21 mouse cellular contexts compared by ENCODE assay signal in genomic region chr8:103395316-103395715, GRCm38 (mm10).
DNase-seq lines count a peak whose midpoint lies in the region; ATAC-seq lines count a peak whose summit lies in the region.
"Had no signal": no experiment of that assay in that cellular context is flagged by ENCODE, and none has a peak within 500 bp of the region (broad histone marks: within the 10 kb centered on the region; RNA-seq: fewer than 3 reads in every experiment).

No protein-coding gene starts in this region.

- H3K4me2 ChIP-seq in forebrain, embryonic 13.5 days = no peak overlapping the region
- H3K4me2 ChIP-seq in forebrain, embryonic 16.5 days (ENCODE audit: low read length) = no peak overlapping the region
- no peak overlapping the region for H3K4me2 ChIP-seq in midbrain, embryonic 12.5 days (replicated peaks)
- H3K4me2 ChIP-seq in midbrain, embryonic 14.5 days (ENCODE audit: low read length) = no peak overlapping the region
- H3K4me2 ChIP-seq: embryonic facial prominence, embryonic 15.5 days; hindbrain, embryonic 13.5 days had no signal

- no peaks in the 10 kb centered on the region for H3K36me3 ChIP-seq in forebrain, embryonic 13.5 days (ENCODE audit: poor library complexity, severe bottlenecking)
- H3K36me3 ChIP-seq in forebrain, embryonic 16.5 days (ENCODE audit: control insufficient read depth, insufficient read depth) = no peaks in the 10 kb centered on the region
- H3K36me3 ChIP-seq in midbrain, embryonic 12.5 days = no peaks in the 10 kb centered on the region
- H3K36me3 ChIP-seq in midbrain, embryonic 14.5 days (ENCODE audit: control insufficient read depth, insufficient read depth, low read length) = no peaks in the 10 kb centered on the region
- H3K36me3 ChIP-seq: embryonic facial prominence, embryonic 15.5 days; heart, embryonic 10.5 days; hindbrain, embryonic 13.5 days had no signal

- no peaks in the 10 kb centered on the region for H3K27me3 ChIP-seq in forebrain, embryonic 13.5 days
- no peaks in the 10 kb centered on the region for H3K27me3 ChIP-seq in forebrain, embryonic 16.5 days (replicated peaks; ENCODE audit: control insufficient read depth, insufficient read depth, low read length)
- 0 out of 2 replicates have a peak, but pooled peaks cover 5% of the 10 kb centered on the region for H3K27me3 ChIP-seq in midbrain, embryonic 12.5 days
- H3K27me3 ChIP-seq in midbrain, embryonic 14.5 days (ENCODE audit: control insufficient read depth, insufficient read depth, low read length) = no peaks in the 10 kb centered on the region
- H3K27me3 ChIP-seq: embryonic facial prominence, embryonic 15.5 days; hindbrain, embryonic 13.5 days had no signal

- DNase-seq in midbrain, embryonic 14.5 days = no peak
- DNase-seq in embryo, embryonic 10.5 days (ENCODE audit: low spot score) = peak; percentile 41
- peak; percentile 32 for DNase-seq in retina, embryonic 14.5 days (ENCODE audit: low spot score)
- no peak for DNase-seq in heart, postnatal 14 days
- DNase-seq: adrenal gland, adult 2 months; adrenal gland, postnatal 25 days; cerebellum, adult 11 months; cerebellum, adult 8-10 months; cerebellum, postnatal 14 days; gastrocnemius, adult 2 months; gastrocnemius, postnatal 25 days; heart, postnatal 10 days; kidney, adult 11 months had no signal

- H3K4me3 ChIP-seq in forebrain, embryonic 13.5 days = no peak overlapping the region
- no peak overlapping the region for H3K4me3 ChIP-seq in forebrain, embryonic 16.5 days (replicated peaks; ENCODE audit: low read length)
- H3K4me3 ChIP-seq in midbrain, embryonic 12.5 days = no peak overlapping the region
- no peak overlapping the region for H3K4me3 ChIP-seq in midbrain, embryonic 14.5 days (replicated peaks; ENCODE audit: low read depth, low read length)
- H3K4me3 ChIP-seq: embryonic facial prominence, embryonic 15.5 days; erythroblast, embryonic 14.5 days; gastrocnemius, adult 2 months; heart, embryonic 10.5 days; hindbrain, embryonic 13.5 days had no signal

- H3K9ac ChIP-seq in forebrain, embryonic 13.5 days = no peak overlapping the region
- H3K9ac ChIP-seq in forebrain, embryonic 16.5 days (replicated peaks; ENCODE audit: low read depth, low read length) = no peak overlapping the region
- no peak overlapping the region for H3K9ac ChIP-seq in midbrain, embryonic 12.5 days (replicated peaks)
- no peak overlapping the region for H3K9ac ChIP-seq in midbrain, embryonic 14.5 days (replicated peaks; ENCODE audit: low read length)
- H3K9ac ChIP-seq: embryonic facial prominence, embryonic 15.5 days; hindbrain, embryonic 13.5 days had no signal

- intact Hi-C loops in heart, postnatal 14 days (cut with DNase I) = no loop called here

- no peaks in the 10 kb centered on the region for H3K9me3 ChIP-seq in forebrain, embryonic 13.5 days (replicated peaks)
- no peaks in the 10 kb centered on the region for H3K9me3 ChIP-seq in forebrain, embryonic 16.5 days (ENCODE audit: control insufficient read depth, low read length)
- no peaks in the 10 kb centered on the region for H3K9me3 ChIP-seq in midbrain, embryonic 12.5 days
- no peaks in the 10 kb centered on the region for H3K9me3 ChIP-seq in midbrain, embryonic 14.5 days (ENCODE audit: control insufficient read depth, low read length)
- H3K9me3 ChIP-seq: embryonic facial prominence, embryonic 15.5 days; heart, embryonic 10.5 days; hindbrain, embryonic 13.5 days had no signal

- 2% methylated on average over 4 of the region's 4 CpGs for WGBS in forebrain, embryonic 13.5 days
- WGBS in forebrain, embryonic 16.5 days = 3% methylated on average over 4 of the region's 4 CpGs
- WGBS in midbrain, embryonic 12.5 days = 10% methylated on average over 4 of the region's 4 CpGs
- 7% methylated on average over 4 of the region's 4 CpGs for WGBS in midbrain, embryonic 14.5 days

- H3K27ac ChIP-seq in forebrain, embryonic 13.5 days = no peak overlapping the region
- no peak overlapping the region for H3K27ac ChIP-seq in forebrain, embryonic 16.5 days (ENCODE audit: low read length)
- no peak overlapping the region for H3K27ac ChIP-seq in midbrain, embryonic 12.5 days (replicated peaks)
- no peak overlapping the region for H3K27ac ChIP-seq in midbrain, embryonic 14.5 days (replicated peaks; ENCODE audit: low read depth, low read length)
- H3K27ac ChIP-seq: embryonic facial prominence, embryonic 15.5 days; gastrocnemius, adult 2 months; heart, embryonic 10.5 days; hindbrain, embryonic 13.5 days; hindbrain, postnatal 0 days had no signal

- peaks cover 15% of the 10 kb centered on the region for H3K4me1 ChIP-seq in forebrain, embryonic 13.5 days
- peaks cover 3% of the 10 kb centered on the region; the same call in 1 of the 2 replicates for H3K4me1 ChIP-seq in forebrain, embryonic 16.5 days (replicated peaks; ENCODE audit: control insufficient read depth, insufficient read depth, low read length)
- peaks cover 5% of the 10 kb centered on the region for H3K4me1 ChIP-seq in midbrain, embryonic 12.5 days
- no peaks in the 10 kb centered on the region; the same call in 1 of the 2 replicates for H3K4me1 ChIP-seq in midbrain, embryonic 14.5 days (ENCODE audit: control insufficient read depth, insufficient read depth, low read length)
- H3K4me1 ChIP-seq: heart, embryonic 10.5 days had no signal

- ATAC-seq in forebrain, embryonic 13.5 days = 0 out of 2 replicates have a peak, but pooled peaks have one; percentile 38
- ATAC-seq in forebrain, embryonic 16.5 days = no peak
- ATAC-seq in midbrain, embryonic 12.5 days (ENCODE audit: low FRiP score, low read depth) = 0 out of 2 replicates have a peak, but pooled peaks have one; percentile 16
- ATAC-seq in midbrain, embryonic 14.5 days (ENCODE audit: low FRiP score, low TSS enrichment) = no peak
- ATAC-seq: hindbrain, postnatal 0 days had no signal

Comparison
In these comparisons a context has a peak if more than half of its experiments do, and no peak if none do; other contexts are left out.
1. ATAC-seq: peak in forebrain, embryonic 13.5 days (single experiment) and midbrain, embryonic 12.5 days (single experiment); none in forebrain, embryonic 16.5 days (single experiment) and midbrain, embryonic 14.5 days (single experiment).
2. DNase-seq: peak in embryo, embryonic 10.5 days (single experiment) and retina, embryonic 14.5 days (single experiment); none in midbrain, embryonic 14.5 days (single experiment) and heart, postnatal 14 days (0 of 2).